Mouse (Mus musculus): ENCODE results near the gene Mapkapk5.

GRCm38 (mm10) chr5:121583765-121584501, 38.2 kb upstream of the Mapkapk5 start:
- TF ChIP-seq CTCF (conservative IDR thresholded peaks at IDR 0.05; ENCODE audit: low read length) (peak; percentile 47), NANOG (IDR thresholded peaks at IDR 0.05; ENCODE audit: borderline replicate concordance, low read length) (no peak)

Data from E14TG2a.4 (cell line).